Mouse (Mus musculus) bone marrow, adult 2 months (tissue): Measurements from ENCODE around the gene Dtymk.

Source experiments
- CTCF ChIP-seq: fragments of 200-500 bp; IDR thresholded peaks from 2 replicates; pipeline ENCODE4 v1.5.1; 2011; ENCODE audit warnings: low read length, control low read depth; ENCODE audit not compliant: control insufficient read depth, insufficient read depth
- POLR2A ChIP-seq: fragments of 200-500 bp; IDR thresholded peaks from 2 replicates; pipeline ENCODE4 v1.6.1; 2011; ENCODE audit warnings: low read depth, mild to moderate bottlenecking, control low read depth, low read length, borderline replicate concordance; ENCODE audit not compliant: control insufficient read depth

DNA sequence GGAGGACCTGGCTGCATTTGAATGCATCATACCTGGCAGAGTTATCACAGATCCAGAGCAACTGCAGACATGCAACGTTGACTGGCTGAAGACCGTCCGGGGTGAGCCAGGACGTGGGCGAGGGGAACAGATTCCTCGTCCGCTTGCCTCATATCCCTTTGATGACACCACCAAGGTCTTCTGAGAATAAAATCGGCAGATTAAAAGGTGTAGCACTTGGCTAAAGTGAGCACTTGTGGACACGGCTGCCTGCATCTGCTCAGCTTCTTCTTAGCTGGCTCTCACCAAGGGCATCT lies 24.8 kb upstream of the Dtymk start:
- TF ChIP-seq POLR2A: no peak
- TF ChIP-seq CTCF: no peak
